Mouse (Mus musculus) spleen, adult 2 months (tissue): ENCODE data around the gene Sfi1. TPM values are rescaled to one million over a fixed set of nuclear protein-coding genes. Genes with fewer than 3 reads are reported as not detected.
"Not testable (repeated sequence)": the region's sequence is repeated elsewhere in the genome, so short reads cannot be mapped to it uniquely, and the experiment has no call there.

Source experiments
- DNase-seq, 2 experiments: peaks; one replicate each; pipeline versions ENCODE4 v3.0.0 to v3.0.0-alpha.2; 2012 to 2021; ENCODE audit warnings: low spot score in 2 of 2, low read depth in 1 of 2
- H3K27ac ChIP-seq: fragments of 200-500 bp; 2 replicates; pipeline ENCODE4 v1.5.1; 2012; ENCODE audit warnings: low read length, inconsistent platforms; ENCODE audit not compliant: insufficient read depth
- H3K27me3 ChIP-seq: fragments of 200-500 bp; 2 replicates; pipeline ENCODE4 v1.6.1; 2012; ENCODE audit warnings: mild to moderate bottlenecking, moderate library complexity, low read length, inconsistent platforms; ENCODE audit not compliant: control insufficient read depth, insufficient read depth
- H3K36me3 ChIP-seq: fragments of 200-500 bp; 2 replicates; pipeline ENCODE4 v1.6.1; 2012; ENCODE audit warnings: mild to moderate bottlenecking, low read length, inconsistent platforms; ENCODE audit not compliant: control insufficient read depth, insufficient read depth
- H3K4me1 ChIP-seq: fragments of 200-500 bp; 2 replicates; pipeline ENCODE4 v1.6.1; 2011; ENCODE audit warnings: inconsistent platforms; ENCODE audit not compliant: control insufficient read depth, insufficient read depth, insufficient read length
- H3K4me3 ChIP-seq: fragments of 200-500 bp; 2 replicates; pipeline ENCODE4 v1.5.1; 2011; ENCODE audit warnings: mild to moderate bottlenecking, inconsistent platforms; ENCODE audit not compliant: insufficient read depth, insufficient read length; ENCODE audit errors: extremely low read depth
- WGBS: fragments of 180-500 bp; shearing (Covaris S2); methylation state at CpG from one replicate; pipeline ENCODE4 v1.1.7; 2018; 5-methylcytosine and 5-hydroxymethylcytosine counted together
- polyA plus RNA-seq: library from polyadenylated mRNA; depleted of rRNA; stranded (reverse); fragments of >200 nt; gene quantifications from 2 replicates; pipeline ENCODE4 v1.2.3, GENCODE M21; 2012

Gene Sfi1
- polyA plus RNA-seq, 1 experiment, result 44.0 TPM

DNA sequence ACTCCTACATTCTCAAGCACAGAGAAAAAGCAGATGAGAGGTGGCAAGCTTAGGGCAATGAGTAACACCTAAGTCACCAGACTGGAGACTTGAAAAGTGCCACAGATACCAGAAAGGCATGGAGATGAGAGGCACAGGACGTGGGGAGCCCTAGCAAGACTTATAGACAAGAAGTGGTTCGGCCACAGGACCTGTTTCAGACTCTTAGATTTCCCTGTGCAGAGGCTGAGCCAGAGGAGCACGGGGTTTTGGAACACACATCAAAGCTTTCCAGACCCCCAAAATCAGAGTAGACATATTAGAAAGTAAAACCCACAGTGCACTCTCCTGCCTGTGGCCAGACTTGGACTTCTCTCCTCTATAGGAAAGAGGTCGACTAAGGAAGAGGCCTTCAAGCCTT lies 12.0 kb downstream of the Sfi1 start:
- not testable (repeated sequence) for H3K27me3 ChIP-seq, H3K4me1 ChIP-seq, H3K36me3 ChIP-seq, H3K4me3 ChIP-seq, H3K27ac ChIP-seq
- 46% methylated on average over 4 of the region's 4 CpGs for WGBS
- peak in 1 of 2 experiments; percentile 72 for DNase-seq

DNA sequence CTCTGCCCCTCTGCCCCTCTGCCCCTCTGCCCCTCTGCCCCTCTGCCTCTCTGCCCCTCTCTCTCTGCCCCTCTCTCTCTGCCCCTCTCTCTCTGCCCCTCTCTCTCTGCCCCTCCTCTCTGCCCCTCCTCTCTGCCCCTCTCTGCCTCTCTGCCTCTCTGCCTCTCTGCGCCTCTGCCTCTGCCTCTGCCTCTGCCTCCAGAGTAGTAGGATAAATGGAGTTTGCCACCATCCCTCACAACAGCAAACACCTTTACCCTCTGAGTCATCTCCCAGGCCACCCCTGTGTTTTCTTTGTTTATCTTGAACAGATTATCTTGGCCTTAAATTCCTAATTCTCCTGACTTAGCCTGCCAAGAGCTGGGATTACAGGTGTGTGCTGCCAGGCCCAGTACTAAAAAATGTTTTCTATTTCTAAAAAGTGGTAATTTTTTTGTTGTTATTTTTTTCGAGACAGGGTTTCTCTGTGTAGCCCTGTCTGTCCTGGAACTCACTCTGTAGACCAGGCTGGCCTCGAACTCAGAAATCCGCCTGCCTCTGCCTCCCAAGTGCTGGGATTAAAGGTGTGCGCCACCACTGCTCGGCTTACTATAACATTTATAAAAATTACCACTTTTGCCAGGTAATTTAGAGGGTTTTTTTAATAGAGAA lies 12.6 kb downstream of the Sfi1 start:
- DNase-seq, H3K36me3 ChIP-seq, H3K4me1 ChIP-seq, H3K27ac ChIP-seq, H3K27me3 ChIP-seq, H3K4me3 ChIP-seq: not testable (repeated sequence)
- WGBS, result 78% methylated on average over 6 of the region's 6 CpGs

DNA sequence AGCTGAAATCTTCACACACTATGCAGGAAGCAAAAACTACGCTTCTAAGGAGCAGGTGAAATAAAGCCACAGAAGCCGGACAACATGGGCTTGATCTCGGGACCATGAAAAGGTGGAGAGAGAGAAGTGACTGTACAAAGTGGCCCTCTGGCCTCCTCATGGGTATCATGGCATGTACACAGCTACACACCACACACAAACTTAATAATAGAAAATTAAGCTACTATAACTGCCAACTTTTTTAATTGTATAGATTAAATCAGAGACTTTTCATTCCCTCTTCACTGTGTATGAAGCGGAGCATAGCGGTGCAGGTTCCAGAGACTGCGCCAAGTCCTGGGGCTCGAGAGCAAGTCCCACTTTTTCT lies 13.6 kb downstream of the Sfi1 start:
- not testable (repeated sequence) for H3K27ac ChIP-seq, H3K4me1 ChIP-seq, H3K36me3 ChIP-seq, H3K27me3 ChIP-seq, H3K4me3 ChIP-seq
- 82% methylated on average over 7 of the region's 7 CpGs for WGBS
- peak in 1 of 2 experiments; percentile 37 for DNase-seq

DNA sequence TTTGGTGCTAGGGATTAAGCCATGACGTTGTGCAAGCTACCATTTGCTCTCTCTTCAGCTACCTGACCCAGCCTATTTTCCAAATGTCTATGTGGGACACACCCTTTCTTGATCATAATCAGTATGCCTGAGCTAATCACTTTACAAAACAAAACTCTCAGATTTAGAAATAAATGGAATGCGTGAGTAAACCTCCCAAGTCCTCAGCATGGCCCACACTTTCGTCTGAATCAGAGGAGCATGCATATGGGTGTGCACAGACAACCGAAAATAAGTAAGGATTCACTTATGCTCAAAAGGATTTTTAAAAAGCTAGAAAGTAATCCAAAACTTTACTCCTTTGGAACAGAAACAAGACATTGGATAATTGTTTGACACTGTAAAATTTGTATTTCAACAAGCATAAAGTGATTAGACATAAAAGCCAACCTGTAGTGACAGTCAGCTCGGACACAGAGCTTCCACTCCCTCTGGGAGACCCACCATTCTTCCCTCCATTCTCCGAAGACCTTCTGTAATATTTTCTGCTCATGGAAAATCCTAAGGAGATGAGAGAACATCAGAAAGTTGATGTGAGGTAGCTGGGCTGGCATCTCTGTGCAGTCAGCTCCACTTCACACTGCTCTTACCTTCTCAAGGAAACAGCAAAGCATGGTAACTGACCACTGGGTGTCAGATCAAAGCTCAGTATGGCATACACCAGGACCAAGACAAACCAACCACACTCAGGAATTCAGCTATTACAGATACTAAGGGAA lies 14.1 kb downstream of the Sfi1 start:
- whole genome bisulfite sequencing, result 90% methylated on average over 6 of the region's 6 CpGs
- peak in 1 of 2 experiments; percentile 56 for DNase-seq
- not testable (repeated sequence) for H3K27me3 ChIP-seq

DNA sequence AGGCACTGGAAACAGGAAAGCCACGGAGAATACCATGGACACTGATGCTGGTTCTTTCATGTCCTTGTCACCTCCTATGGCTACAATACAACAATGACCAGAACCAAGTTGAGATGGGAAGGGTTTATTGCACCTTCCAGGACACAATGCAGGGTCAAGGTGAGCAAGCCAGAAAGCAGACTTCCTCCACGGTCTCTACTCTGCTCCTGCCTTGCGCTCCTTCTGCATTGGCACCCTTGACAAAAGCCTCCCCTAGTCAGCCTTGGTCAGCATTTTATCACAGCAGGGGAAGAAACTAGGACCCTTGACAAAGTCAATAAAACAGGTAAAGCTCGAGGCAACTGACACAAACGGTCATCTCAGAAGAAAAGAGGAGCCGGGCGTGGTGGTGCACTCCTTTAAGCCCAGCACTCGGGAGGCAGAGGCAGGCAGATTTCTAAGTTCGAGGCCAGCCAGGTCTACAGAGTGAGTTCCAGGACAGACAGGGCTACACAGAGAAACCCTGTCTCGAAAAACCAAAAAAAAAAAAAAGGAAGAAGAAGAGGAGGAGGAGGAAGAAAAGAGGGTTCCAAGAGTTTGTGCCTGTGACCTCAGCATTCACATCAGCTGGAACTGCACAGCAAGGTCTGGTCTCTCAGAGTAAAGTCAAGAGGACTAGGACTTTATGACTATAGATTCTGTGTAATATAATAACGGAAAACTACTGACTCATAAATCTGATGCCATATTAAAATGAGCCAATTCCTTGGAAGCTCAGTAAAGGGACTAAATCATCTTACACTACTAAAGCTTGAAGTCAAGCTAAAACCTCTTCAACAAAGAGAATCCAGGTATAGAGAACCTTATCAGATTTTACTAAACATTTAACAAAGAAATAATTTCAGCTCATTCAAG lies 19.6 kb downstream of the Sfi1 start:
- DNase-seq, result peak in 1 of 2 experiments; percentile 73
- not testable (repeated sequence) for H3K27me3 ChIP-seq, H3K27ac ChIP-seq, H3K36me3 ChIP-seq, H3K4me1 ChIP-seq, H3K4me3 ChIP-seq
- 85% methylated on average over 11 of the region's 11 CpGs for whole genome bisulfite sequencing

More for the DNA sequence above, 14.1 kb downstream of the Sfi1 start:
- H3K27ac ChIP-seq, H3K4me1 ChIP-seq, H3K4me3 ChIP-seq, H3K36me3 ChIP-seq: not testable (repeated sequence)

DNA sequence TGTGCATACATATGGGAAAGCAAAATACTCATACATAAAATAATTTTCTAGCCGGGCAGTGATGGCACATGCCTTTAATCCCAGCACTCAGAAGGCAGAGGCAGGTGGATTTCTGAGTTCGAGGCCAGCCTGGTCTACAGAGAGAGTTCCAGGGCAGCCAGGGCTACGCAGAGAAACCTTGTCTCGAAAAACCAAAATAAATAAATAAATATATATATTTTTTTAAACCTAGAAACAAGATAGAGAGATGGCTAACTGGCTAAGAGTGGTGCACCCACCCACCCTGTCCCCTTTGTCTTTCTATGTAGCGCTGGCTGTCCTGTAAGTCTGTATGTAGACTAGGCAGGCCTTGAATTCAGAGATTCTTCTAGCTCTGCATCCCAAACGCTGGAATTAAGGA lies 20.7 kb downstream of the Sfi1 start:
- not testable (repeated sequence) for H3K4me3 ChIP-seq, H3K27ac ChIP-seq, H3K27me3 ChIP-seq, DNase-seq, H3K36me3 ChIP-seq, H3K4me1 ChIP-seq
- WGBS, result 56% methylated on average over 5 of the region's 6 CpGs

DNA sequence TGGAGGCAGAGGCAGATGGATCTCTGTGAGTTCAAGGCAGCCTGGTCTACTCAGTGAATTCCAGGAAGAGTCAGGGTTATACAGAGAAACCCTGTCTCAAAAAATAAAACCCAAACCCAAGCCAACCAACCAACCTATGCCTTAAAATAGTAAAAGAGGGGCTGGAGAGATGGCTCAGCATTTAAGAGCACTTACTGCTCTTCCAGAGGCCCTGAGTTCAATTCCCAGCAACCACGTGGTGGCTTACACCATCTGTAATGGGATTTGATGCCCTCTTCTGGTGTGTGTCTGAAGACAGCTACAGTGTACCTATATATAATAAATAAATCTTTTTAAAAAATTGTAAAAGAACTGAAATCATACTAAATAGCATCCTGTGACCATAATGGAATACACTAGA lies 21.3 kb downstream of the Sfi1 start:
- not testable (repeated sequence) for H3K36me3 ChIP-seq, H3K4me3 ChIP-seq, H3K4me1 ChIP-seq, H3K27ac ChIP-seq, H3K27me3 ChIP-seq
- DNase-seq, result peak in 1 of 2 experiments; percentile 54
- WGBS, result 65% methylated on average over 1 of the region's 1 CpGs

DNA sequence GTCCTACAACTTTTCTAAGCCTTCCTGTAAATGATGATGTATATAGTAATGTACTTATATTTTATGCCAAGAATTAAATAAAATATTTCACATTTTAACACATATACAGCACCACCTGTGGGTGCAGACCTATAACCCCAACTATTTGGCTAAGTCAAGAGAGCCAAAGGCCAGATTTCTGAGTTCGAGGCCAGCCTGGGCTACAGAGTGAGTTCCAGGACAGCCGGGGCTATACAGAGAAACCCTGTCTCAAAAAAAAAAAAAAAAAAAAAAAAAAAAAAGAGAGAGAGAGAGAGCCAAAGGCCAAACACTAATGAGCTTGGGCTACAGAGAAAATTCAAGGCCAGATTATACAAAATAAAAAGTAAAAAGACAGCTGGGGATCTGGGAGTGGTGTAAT lies 24.2 kb downstream of the Sfi1 start:
- DNase-seq, result peak in 1 of 2 experiments; percentile 39
- 66% methylated on average over 2 of the region's 2 CpGs for WGBS
- H3K4me1 ChIP-seq, H3K27ac ChIP-seq, H3K27me3 ChIP-seq, H3K4me3 ChIP-seq, H3K36me3 ChIP-seq: not testable (repeated sequence)

DNA sequence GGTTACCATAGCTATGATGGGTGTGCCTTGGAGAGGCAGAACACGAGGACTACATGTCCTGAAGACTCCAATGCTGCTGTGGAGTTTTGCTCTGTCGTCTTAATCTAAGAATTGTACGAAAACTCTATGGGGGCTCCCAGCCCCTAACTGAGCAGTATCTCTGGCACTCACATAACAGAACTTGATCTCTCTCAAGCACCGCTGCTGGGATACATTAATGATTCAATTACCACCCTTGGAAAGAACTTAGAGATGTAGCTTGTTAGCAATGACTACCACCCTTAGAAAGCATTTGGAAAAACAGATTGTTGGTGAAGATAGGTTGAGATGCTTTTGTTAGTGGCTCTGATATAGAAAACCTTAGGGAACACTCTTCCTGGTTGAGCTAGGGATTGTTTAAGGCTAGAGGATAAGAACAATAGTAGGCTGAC lies 25.7 kb downstream of the Sfi1 start:
- not testable (repeated sequence) for H3K27me3 ChIP-seq, H3K36me3 ChIP-seq, H3K4me1 ChIP-seq, H3K27ac ChIP-seq, H3K4me3 ChIP-seq
- WGBS, result 72% methylated on average over 4 of the region's 4 CpGs
- DNase-seq, result peak in 1 of 2 experiments; percentile 36

DNA sequence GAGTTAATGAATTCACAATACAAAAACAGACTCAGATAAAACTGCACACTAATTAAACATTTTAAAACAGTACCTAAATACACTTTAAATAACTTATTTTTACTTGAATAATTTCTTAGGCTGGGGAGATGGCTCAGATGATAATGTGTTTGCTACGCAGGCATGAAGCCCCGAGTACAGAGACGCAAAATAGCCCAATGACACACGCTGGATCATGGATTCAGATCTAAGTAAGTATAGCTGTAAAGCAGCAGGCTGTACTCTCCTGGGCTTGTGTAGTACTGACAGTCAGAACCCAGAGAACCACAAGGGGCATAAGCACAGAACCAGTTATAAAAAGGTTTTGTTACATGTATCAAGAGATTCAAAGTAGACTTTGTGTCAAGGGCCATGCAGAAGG lies 26.1 kb downstream of the Sfi1 start:
- not testable (repeated sequence) for H3K27me3 ChIP-seq, H3K36me3 ChIP-seq, H3K4me3 ChIP-seq, H3K4me1 ChIP-seq, H3K27ac ChIP-seq
- peak in 1 of 2 experiments; percentile 14 for DNase-seq
- WGBS, result 90% methylated on average over 4 of the region's 4 CpGs
